Mouse (Mus musculus): ENCODE measurements around the gene Sparc.

DNA sequence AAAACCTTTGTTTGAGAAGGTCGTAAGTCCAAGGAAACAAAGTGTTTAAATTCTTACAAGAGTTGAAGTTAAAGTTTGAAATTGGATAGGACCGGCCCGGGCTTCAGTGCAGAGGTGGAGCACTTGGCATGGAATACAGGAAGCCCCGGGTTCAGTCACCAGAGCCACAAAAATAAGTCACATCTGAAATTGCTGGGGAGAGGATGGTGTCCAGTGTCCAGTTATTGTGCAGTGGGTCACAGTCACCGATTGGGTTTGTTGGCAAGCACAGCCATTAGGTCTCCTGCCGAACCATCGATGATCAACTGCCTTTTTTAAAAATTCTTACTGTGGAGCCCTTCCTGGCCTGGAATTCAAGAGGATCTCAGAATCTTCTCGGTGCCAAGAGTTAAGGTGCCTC is 47.8 kb upstream of the Sparc start:
- no peak for TF ChIP-seq CTCF (IDR thresholded peaks at IDR 0.05; ENCODE audit: insufficient read depth, low read length)
- TF ChIP-seq POLR2A (IDR thresholded peaks at IDR 0.05; ENCODE audit: borderline replicate concordance, extremely low read depth, low read depth, low read length), result no peak

Measured in lung, adult 2 months (tissue).